Mouse (Mus musculus): ENCODE results near the gene Gapvd1.
"Not testable (repeated sequence)": the region's sequence is repeated elsewhere in the genome, so short reads cannot be mapped to it uniquely, and the experiment has no call there.

Gapvd1 gene

GRCm38 (mm10) chr2:34771368-34772226, 16.6 kb upstream of the Gapvd1 start, which contains the start of gene Hspa5:
Hspa5 (plus strand) TSS chr2:34771970.
- DNase-seq (ENCODE audit: low read depth, low spot score), result peak; percentile 100

- DNase-seq (ENCODE audit: low read depth, low spot score), result no peak
Observed at GRCm38 (mm10) chr2:34770951-34771350, 15.9 kb upstream of the Gapvd1 start.

- DNase-seq (ENCODE audit: low read depth, low spot score), result no peak
Observed at GRCm38 (mm10) chr2:34770049-34770448, 15.0 kb upstream of the Gapvd1 start.

GRCm38 (mm10) chr2:34764801-34765200, 9.8 kb upstream of the Gapvd1 start:
- no peak for DNase-seq (ENCODE audit: low read depth, low spot score)

GRCm38 (mm10) chr2:34762872-34763271, 7.8 kb upstream of the Gapvd1 start:
- no peak for DNase-seq (ENCODE audit: low read depth, low spot score)

- DNase-seq (ENCODE audit: low read depth, low spot score), result no peak
Observed at GRCm38 (mm10) chr2:34762174-34762573, 7.1 kb upstream of the Gapvd1 start.

GRCm38 (mm10) chr2:34761272-34761671, 6.2 kb upstream of the Gapvd1 start:
- DNase-seq (ENCODE audit: low read depth, low spot score), result not testable (repeated sequence)

GRCm38 (mm10) chr2:34757341-34757740, 2.3 kb upstream of the Gapvd1 start:
- DNase-seq (ENCODE audit: low read depth, low spot score), result no peak

GRCm38 (mm10) chr2:34753811-34754550, 1.1 kb downstream of the Gapvd1 start:
- DNase-seq (ENCODE audit: low read depth, low spot score), result peak; percentile 93

- DNase-seq (ENCODE audit: low read depth, low spot score), result no peak
Observed at GRCm38 (mm10) chr2:34750245-34750644, 4.8 kb downstream of the Gapvd1 start.

- no peak for DNase-seq (ENCODE audit: low read depth, low spot score)
Observed at GRCm38 (mm10) chr2:34748479-34748878, 6.6 kb downstream of the Gapvd1 start.

GRCm38 (mm10) chr2:34745673-34746072, 9.4 kb downstream of the Gapvd1 start:
- no peak for DNase-seq (ENCODE audit: low read depth, low spot score)

GRCm38 (mm10) chr2:34744476-34744875, 10.6 kb downstream of the Gapvd1 start:
- no peak for DNase-seq (ENCODE audit: low read depth, low spot score)

GRCm38 (mm10) chr2:34742675-34743074, 12.4 kb downstream of the Gapvd1 start:
- DNase-seq (ENCODE audit: low read depth, low spot score), result no peak

GRCm38 (mm10) chr2:34741390-34742159, 13.5 kb downstream of the Gapvd1 start:
- DNase-seq (ENCODE audit: low read depth, low spot score), result no peak

GRCm38 (mm10) chr2:34739684-34740391, 15.2 kb downstream of the Gapvd1 start:
- no peak for DNase-seq (ENCODE audit: low read depth, low spot score)

- no peak for DNase-seq (ENCODE audit: low read depth, low spot score)
Observed at GRCm38 (mm10) chr2:34737911-34738310, 17.1 kb downstream of the Gapvd1 start.

GRCm38 (mm10) chr2:34736626-34737025, 18.4 kb downstream of the Gapvd1 start:
- no peak for DNase-seq (ENCODE audit: low read depth, low spot score)

- no peak for DNase-seq (ENCODE audit: low read depth, low spot score)
Observed at GRCm38 (mm10) chr2:34727045-34727728, 27.8 kb downstream of the Gapvd1 start.

GRCm38 (mm10) chr2:34725269-34725668, 29.8 kb downstream of the Gapvd1 start:
- DNase-seq (ENCODE audit: low read depth, low spot score), result no peak

GRCm38 (mm10) chr2:34718196-34718595, 36.8 kb downstream of the Gapvd1 start:
- DNase-seq (ENCODE audit: low read depth, low spot score), result no peak
